Mouse (Mus musculus): ENCODE results near the gene Rps25.

- no peak for TF ChIP-seq CTCF (IDR thresholded peaks at IDR 0.05; ENCODE audit: low read depth)
- no peak for TF ChIP-seq EP300 (IDR thresholded peaks at IDR 0.05; ENCODE audit: low read depth)
These were observed 13.4 kb downstream of the Rps25 start for GRCm38 (mm10) chr9:44420280-44420898.

Data from liver, postnatal 0 days (tissue).